Mouse (Mus musculus) cerebellum, adult 8-10 months (tissue): Measurements from ENCODE around the gene Mrpl4.
"Not testable (repeated sequence)": the region's sequence is repeated elsewhere in the genome, so short reads cannot be mapped to it uniquely, and the experiment has no call there.

Source experiments
- DNase-seq: peaks from one replicate; pipeline ENCODE4 v3.0.0; 2022

The Mrpl4 gene

GRCm38 (mm10) chr9:21044785-21045184, 42.2 kb downstream of the Mrpl4 start:
- DNase-seq = not testable (repeated sequence)

GRCm38 (mm10) chr9:21045235-21045634, 42.7 kb downstream of the Mrpl4 start:
- DNase-seq = no peak

GRCm38 (mm10) chr9:21051578-21051977, 49.0 kb downstream of the Mrpl4 start:
- no peak for DNase-seq
